ENCODE assay signal across 25 mouse cellular contexts in genomic region chr16:4899711-4900110, GRCm38 (mm10).
"Had no signal": no experiment of that assay in that cellular context is flagged by ENCODE, and none has a peak within 500 bp of the region (broad histone marks: within the 10 kb centered on the region; RNA-seq: fewer than 3 reads in every experiment).

No protein-coding gene starts in this region.

- H3K27ac ChIP-seq: gastrocnemius, adult 2 months; heart, adult 2 months; hindbrain, embryonic 10.5 days; hindbrain, embryonic 12.5 days; hindbrain, embryonic 14.5 days; intestine, embryonic 15.5 days; layer of hippocampus, adult 2 months; left cerebral cortex, adult 2 months; limb, embryonic 10.5 days; limb, embryonic 12.5 days had no signal

- H3K9ac ChIP-seq: heart, embryonic 12.5 days; hindbrain, embryonic 12.5 days; hindbrain, embryonic 14.5 days; intestine, embryonic 15.5 days; limb, embryonic 12.5 days had no signal

- H3K4me3 ChIP-seq: gastrocnemius, adult 2 months; heart, adult 2 months; heart, embryonic 12.5 days; hindbrain, embryonic 10.5 days; hindbrain, embryonic 12.5 days; intestine, embryonic 15.5 days; layer of hippocampus, adult 2 months; left cerebral cortex, adult 2 months; limb, embryonic 10.5 days; limb, embryonic 12.5 days had no signal

- H3K4me2 ChIP-seq: heart, embryonic 12.5 days; hindbrain, embryonic 12.5 days; hindbrain, embryonic 14.5 days; intestine, embryonic 15.5 days; limb, embryonic 12.5 days had no signal

- H3K9me3 ChIP-seq: heart, embryonic 12.5 days; hindbrain, embryonic 10.5 days; hindbrain, embryonic 12.5 days; intestine, embryonic 15.5 days; limb, embryonic 10.5 days; limb, embryonic 12.5 days had no signal

- DNase-seq: gastrocnemius, adult 2 months; gastrocnemius, postnatal 10 days; gastrocnemius, postnatal 25 days; heart, adult 2 months; heart, postnatal 14 days; heart, postnatal 36 days; kidney, adult 18-20 months; kidney, adult 8-10 months; kidney, postnatal 10 days; kidney, postnatal 25 days; kidney, postnatal 4 days; liver had no signal

- H3K36me3 ChIP-seq: hindbrain, embryonic 10.5 days; hindbrain, embryonic 12.5 days; intestine, embryonic 15.5 days; limb, embryonic 10.5 days had no signal

- H3K27me3 ChIP-seq: heart, embryonic 12.5 days; hindbrain, embryonic 12.5 days; intestine, embryonic 15.5 days; limb, embryonic 12.5 days had no signal

- ATAC-seq: forebrain, embryonic 16.5 days; hindbrain, embryonic 16.5 days; inflammation-experienced regulatory T-cells, adult 6 months; intestine, embryonic 15.5 days; intestine, postnatal 0 days had no signal
